Mouse (Mus musculus): ENCODE measurements around the gene Gm17545. TPM values are rescaled to one million over a fixed set of nuclear protein-coding genes. Genes with fewer than 3 reads are reported as not detected.

Gene Gm17545
- total RNA-seq, 2 experiments from 2014 or later: not detected

- intact Hi-C loops (cut with DNase I): no loop called here
- no peak for DNase-seq
These were observed 15.3 kb upstream of the Gm17545 start for GRCm38 (mm10) chr9:22438826-22439225.

- DNase-seq: no peak
- intact Hi-C loops (cut with DNase I): no loop called here
These were observed 10.9 kb upstream of the Gm17545 start for GRCm38 (mm10) chr9:22443157-22443556.

- intact Hi-C loops (cut with DNase I): no loop called here
- DNase-seq: no peak
These were observed 9.0 kb upstream of the Gm17545 start for GRCm38 (mm10) chr9:22445123-22445522.

- intact Hi-C loops (cut with DNase I): no loop called here
- DNase-seq: no peak
These were observed 6.9 kb upstream of the Gm17545 start for GRCm38 (mm10) chr9:22447213-22447612.

- DNase-seq: no peak
- intact Hi-C loops (cut with DNase I): no loop called here
These were observed 5.7 kb upstream of the Gm17545 start for GRCm38 (mm10) chr9:22448420-22448819.

- intact Hi-C loops (cut with DNase I): no loop called here
These were observed 4.9 kb upstream of the Gm17545 start for GRCm38 (mm10) chr9:22449209-22449608.

GRCm38 (mm10) chr9:22452697-22453096 is 1.4 kb upstream of the Gm17545 start:
- DNase-seq: no peak
- intact Hi-C loops (cut with DNase I): no loop called here

More at GRCm38 (mm10) chr9:22449209-22449608, 4.9 kb upstream of the Gm17545 start:
- no peak for DNase-seq

- no peak for DNase-seq
- intact Hi-C loops (cut with DNase I): no loop called here
These were observed 577 bp upstream of the Gm17545 start for GRCm38 (mm10) chr9:22453501-22453924.

GRCm38 (mm10) chr9:22455041-22455440 is 951 bp downstream of the Gm17545 start:
- DNase-seq: no peak
- intact Hi-C loops (cut with DNase I): no loop called here

GRCm38 (mm10) chr9:22457142-22457835 is 3.2 kb downstream of the Gm17545 start:
- intact Hi-C loops (cut with DNase I): no loop called here

GRCm38 (mm10) chr9:22461946-22462345 is 7.9 kb downstream of the Gm17545 start:
- intact Hi-C loops (cut with DNase I): no loop called here
- DNase-seq: peak; percentile 18 to 31

More at GRCm38 (mm10) chr9:22457142-22457835, 3.2 kb downstream of the Gm17545 start:
- DNase-seq: peak in 1 of 2 experiments; percentile 15

GRCm38 (mm10) chr9:22466212-22466611 is 12.1 kb downstream of the Gm17545 start:
- intact Hi-C loops (cut with DNase I): loop anchor here (5.0 kb wide), 1 partner anchor 74 kb away; no protein-coding TSS in a partner anchor
- no peak for DNase-seq

GRCm38 (mm10) chr9:22467371-22468169 is 13.5 kb downstream of the Gm17545 start:
- DNase-seq: peak; percentile 36 to 74
- intact Hi-C loops (cut with DNase I): loop anchor here (5.0 kb wide), 1 partner anchor 75 kb away; no protein-coding TSS in a partner anchor

GRCm38 (mm10) chr9:22468170-22468898 is 14.2 kb downstream of the Gm17545 start:
- intact Hi-C loops (cut with DNase I): loop anchor here (5.0 kb wide), 1 partner anchor 76 kb away; no protein-coding TSS in a partner anchor
- DNase-seq: peak in 1 of 2 experiments; percentile 63

- DNase-seq: no peak
- intact Hi-C loops (cut with DNase I): loop anchor here (5.0 kb wide), 1 partner anchor 77 kb away; no protein-coding TSS in a partner anchor
These were observed 14.8 kb downstream of the Gm17545 start for GRCm38 (mm10) chr9:22468899-22469259.

- intact Hi-C loops (cut with DNase I): loop anchor here (5.0 kb wide), 1 partner anchor 77 kb away; no protein-coding TSS in a partner anchor
- no peak for DNase-seq
These were observed 15.6 kb downstream of the Gm17545 start, which contains the start of gene Rp9 for GRCm38 (mm10) chr9:22469643-22470042. TSS of gene Rp9 (minus strand) at chr9:22469743.

- peak; percentile 88 to 90 for DNase-seq
- intact Hi-C loops (cut with DNase I): loop anchor here (2.0 kb wide), 1 partner anchor 65 kb away; the partner anchor contains the start of gene 9530077C05Rik
These were observed 21.4 kb downstream of the Gm17545 start, which contains the start of gene Bbs9 for GRCm38 (mm10) chr9:22475424-22475868. TSS of gene Bbs9 (plus strand) at chr9:22475715.

GRCm38 (mm10) chr9:22476265-22476664 is 22.2 kb downstream of the Gm17545 start:
- intact Hi-C loops (cut with DNase I): no loop called here

GRCm38 (mm10) chr9:22478946-22479345 is 24.9 kb downstream of the Gm17545 start:
- intact Hi-C loops (cut with DNase I): no loop called here
- DNase-seq: no peak

More at GRCm38 (mm10) chr9:22476265-22476664, 22.2 kb downstream of the Gm17545 start:
- DNase-seq: peak in 1 of 2 experiments; percentile 22

GRCm38 (mm10) chr9:22483866-22484561 is 29.9 kb downstream of the Gm17545 start:
- DNase-seq: no peak
- intact Hi-C loops (cut with DNase I): no loop called here
